Mouse (Mus musculus) lung, embryonic 14.5 days (tissue): ENCODE data around the gene Fosb. TPM values are rescaled to one million over a fixed set of nuclear protein-coding genes. Genes with fewer than 3 reads are reported as not detected.

Experiments
- ATAC-seq: fragments of 200-750 bp; cut with Nextera tagmentation; 2 replicates; pipeline ENCODE4 v1.8.0; 2017; ENCODE audit warnings: mild to moderate bottlenecking, moderate TSS enrichment, moderate library complexity; ENCODE audit not compliant: insufficient read depth
- DNase-seq: peaks from one replicate; pipeline ENCODE4 v3.0.0-alpha.2; 2015
- H3K27ac ChIP-seq: fragments of 300-500 bp; sonication (generic); 2 replicates; pipeline ENCODE4 v1.5.1; 2014; ENCODE audit warnings: low read depth, mild to moderate bottlenecking, moderate library complexity
- H3K27me3 ChIP-seq: fragments of 300-500 bp; sonication (generic); 2 replicates; pipeline ENCODE4 v1.6.1; 2014; ENCODE audit warnings: low read length, control low read depth; ENCODE audit not compliant: insufficient read depth
- H3K36me3 ChIP-seq: fragments of 300-500 bp; sonication (generic); 2 replicates; pipeline ENCODE4 v1.6.1; 2014; ENCODE audit warnings: control low read depth; ENCODE audit not compliant: insufficient read depth
- H3K4me1 ChIP-seq: fragments of 300-500 bp; sonication (generic); 2 replicates; pipeline ENCODE4 v1.6.1; 2014; ENCODE audit warnings: antibody characterized with exemption, control low read depth; ENCODE audit not compliant: insufficient read depth
- H3K4me2 ChIP-seq: fragments of 300-500 bp; sonication (generic); 2 replicates; pipeline ENCODE4 v1.6.1; 2014; ENCODE audit warnings: mild to moderate bottlenecking
- H3K4me3 ChIP-seq: fragments of 300-500 bp; sonication (generic); 2 replicates; pipeline ENCODE4 v1.5.1; 2014; ENCODE audit warnings: low read depth, low read length
- H3K9ac ChIP-seq: fragments of 300-500 bp; sonication (generic); 2 replicates; pipeline ENCODE4 v1.6.1; 2014
- H3K9me3 ChIP-seq: fragments of 300-500 bp; sonication (generic); 2 replicates; pipeline ENCODE4 v1.6.1; 2016; ENCODE audit warnings: low read depth, low read length, control low read depth
- CTCF ChIP-seq: IDR thresholded peaks from 2 replicates; pipeline ENCODE4 v1.5.1; 2016; ENCODE audit warnings: antibody characterized with exemption, low read depth
- WGBS: fragments of 180-500 bp; shearing (Covaris S2); extraction: QIAGEN DNeasy Blood & Tissue Kit; methylation state at CpG from one replicate; pipeline ENCODE4 v1.1.7; 2014; 5-methylcytosine and 5-hydroxymethylcytosine counted together
- polyA plus RNA-seq: library from polyadenylated mRNA; unstranded; fragments of >200 nt; fragmentation: Nextera tagmentation; extraction: Ambion mirVana; gene quantifications from 2 replicates; pipeline ENCODE4 v1.2.1, GENCODE M21; 2014

Gene Fosb
- polyA plus RNA-seq, 1 experiment from 2014 or later, result not detected

- H3K27ac ChIP-seq, result no peak overlapping the region
- no peak for TF ChIP-seq CTCF
- WGBS, result 40% methylated on average over 9 of the region's 9 CpGs
- DNase-seq, result no peak
- no peak for ATAC-seq
- no peak overlapping the region for H3K4me3 ChIP-seq
- H3K4me1 ChIP-seq, result peaks cover 11% of the 10 kb centered on the region
- H3K27me3 ChIP-seq, result no peaks in the 10 kb centered on the region
- H3K9ac ChIP-seq, result no peak overlapping the region
- no peaks in the 10 kb centered on the region for H3K9me3 ChIP-seq
- no peaks in the 10 kb centered on the region for H3K36me3 ChIP-seq
- H3K4me2 ChIP-seq, result no peak overlapping the region
Observed at GRCm38 (mm10) chr7:19322489-19322888, 12.6 kb upstream of the Fosb start.

- DNase-seq (no peak), ATAC-seq (no peak)
- Histone ChIP-seq H3K4me2 (no peak overlapping the region), H3K4me1 (peaks cover 7% of the 10 kb centered on the region), H3K27ac (no peak overlapping the region), H3K9ac (no peak overlapping the region), H3K36me3 (no peaks in the 10 kb centered on the region), H3K4me3 (no peak overlapping the region), H3K27me3 (no peaks in the 10 kb centered on the region), H3K9me3 (no peaks in the 10 kb centered on the region)
- TF ChIP-seq CTCF, result no peak
- WGBS, result 52% methylated on average over 5 of the region's 5 CpGs
Observed at GRCm38 (mm10) chr7:19321464-19321863, 11.6 kb upstream of the Fosb start.

GRCm38 (mm10) chr7:19320637-19321036 is 10.8 kb upstream of the Fosb start:
- 28% methylated on average over 7 of the region's 7 CpGs for WGBS
- Histone ChIP-seq H3K36me3 (no peaks in the 10 kb centered on the region), H3K4me3 (no peak overlapping the region), H3K27ac (no peak overlapping the region), H3K4me2 (peak overlapping the region; percentile 77), H3K27me3 (no peaks in the 10 kb centered on the region), H3K9ac (no peak overlapping the region), H3K4me1 (no peaks in the 10 kb centered on the region), H3K9me3 (no peaks in the 10 kb centered on the region)
- TF ChIP-seq CTCF, result no peak
- ATAC-seq (no peak), DNase-seq (no peak)

DNA sequence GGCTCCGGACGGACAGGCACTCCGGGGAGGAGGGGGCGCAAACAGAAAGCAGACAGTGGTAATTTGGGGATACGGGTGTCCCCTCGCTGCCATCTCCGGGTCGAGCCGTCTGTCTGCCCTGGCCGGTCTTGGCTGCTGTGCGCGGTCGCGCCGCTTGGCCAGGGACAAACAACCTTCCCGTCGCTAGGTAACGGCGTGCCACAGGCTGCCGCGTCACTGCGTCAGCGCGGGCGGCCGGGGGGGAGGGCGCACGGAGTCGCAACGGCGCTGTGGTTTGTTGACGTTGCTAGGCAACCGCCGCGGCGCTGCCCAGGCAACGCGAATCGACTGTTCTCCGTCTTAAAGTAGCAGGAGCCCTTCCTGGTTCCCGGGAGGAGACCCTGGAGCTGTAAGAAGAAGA is 10.1 kb upstream of the Fosb start:
- H3K9me3 ChIP-seq, result no peaks in the 10 kb centered on the region
- ATAC-seq, result peak; percentile 96
- no peak; the same call in 1 of the 2 replicates for TF ChIP-seq CTCF
- H3K27ac ChIP-seq, result no peak overlapping the region
- H3K9ac ChIP-seq, result peak overlapping the region; percentile 48
- H3K4me2 ChIP-seq, result peak overlapping the region; percentile 77
- H3K4me1 ChIP-seq, result no peaks in the 10 kb centered on the region
- no peaks in the 10 kb centered on the region for H3K36me3 ChIP-seq
- WGBS, result 0% methylated on average over 41 of the region's 41 CpGs
- peak overlapping the region; percentile 41 for H3K4me3 ChIP-seq
- no peaks in the 10 kb centered on the region for H3K27me3 ChIP-seq
- DNase-seq, result peak; percentile 99

- 9% methylated on average over 9 of the region's 9 CpGs for WGBS
- Histone ChIP-seq H3K9ac (peak overlapping the region; percentile 48), H3K4me3 (peak overlapping the region; percentile 41), H3K4me2 (peak overlapping the region; percentile 77), H3K27ac (no peak overlapping the region), H3K27me3 (no peaks in the 10 kb centered on the region), H3K4me1 (no peaks in the 10 kb centered on the region), H3K36me3 (no peaks in the 10 kb centered on the region), H3K9me3 (no peaks in the 10 kb centered on the region)
- DNase-seq, result no peak
- ATAC-seq, result peak; percentile 64
- no peak for TF ChIP-seq CTCF
Observed at GRCm38 (mm10) chr7:19319458-19319857, 9.6 kb upstream of the Fosb start.

DNA sequence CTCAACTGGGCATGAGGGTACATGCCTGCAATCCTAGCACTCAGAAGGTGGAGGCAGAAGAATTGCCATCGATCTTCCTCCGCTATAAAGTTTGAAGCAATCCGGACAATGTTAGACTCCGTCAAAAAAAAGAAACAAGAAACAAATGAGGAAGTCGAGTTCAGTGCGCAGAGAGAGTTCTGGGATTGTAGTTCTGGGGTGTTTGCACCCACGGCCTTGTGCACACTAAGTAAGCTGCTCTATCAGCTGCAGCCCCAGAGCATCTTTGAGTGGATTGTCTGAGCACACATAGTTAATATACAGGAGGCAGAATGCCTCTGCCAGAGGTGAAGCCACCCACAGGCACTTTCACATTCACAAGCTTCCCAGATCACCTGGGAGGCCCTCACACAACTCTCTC is 8.8 kb upstream of the Fosb start:
- ATAC-seq, result no peak

GRCm38 (mm10) chr7:19318201-19318600 is 8.3 kb upstream of the Fosb start:
- Histone ChIP-seq H3K4me3 (no peak overlapping the region), H3K27ac (no peak overlapping the region), H3K4me1 (no peaks in the 10 kb centered on the region), H3K4me2 (no peak overlapping the region), H3K27me3 (no peaks in the 10 kb centered on the region), H3K9ac (no peak overlapping the region), H3K9me3 (no peaks in the 10 kb centered on the region), H3K36me3 (no peaks in the 10 kb centered on the region)
- DNase-seq, result no peak
- no peak for ATAC-seq
- WGBS, result 54% methylated on average over 2 of the region's 2 CpGs
- TF ChIP-seq CTCF, result no peak

More for the DNA sequence above, 8.8 kb upstream of the Fosb start:
- no peak overlapping the region for H3K9ac ChIP-seq
- H3K36me3 ChIP-seq, result no peaks in the 10 kb centered on the region
- WGBS, result 73% methylated on average over 7 of the region's 7 CpGs
- TF ChIP-seq CTCF, result no peak
- H3K27ac ChIP-seq, result no peak overlapping the region
- no peaks in the 10 kb centered on the region for H3K27me3 ChIP-seq
- H3K9me3 ChIP-seq, result no peaks in the 10 kb centered on the region
- H3K4me3 ChIP-seq, result no peak overlapping the region
- H3K4me1 ChIP-seq, result no peaks in the 10 kb centered on the region
- DNase-seq, result no peak
- no peak overlapping the region for H3K4me2 ChIP-seq
